Mouse (Mus musculus) yolk sac, embryonic 10.5 days (tissue): ENCODE data around the gene 3110082I17Rik.
"Not testable (repeated sequence)": the region's sequence is repeated elsewhere in the genome, so short reads cannot be mapped to it uniquely, and the experiment has no call there.

Experiments
- DNase-seq: peaks from one replicate; pipeline ENCODE4 v3.0.0-alpha.2; 2017; ENCODE audit warnings: low spot score

3110082I17Rik gene

GRCm38 (mm10) chr5:139394399-139394798 is 65.9 kb downstream of the 3110082I17Rik start:
- DNase-seq: no peak

DNA sequence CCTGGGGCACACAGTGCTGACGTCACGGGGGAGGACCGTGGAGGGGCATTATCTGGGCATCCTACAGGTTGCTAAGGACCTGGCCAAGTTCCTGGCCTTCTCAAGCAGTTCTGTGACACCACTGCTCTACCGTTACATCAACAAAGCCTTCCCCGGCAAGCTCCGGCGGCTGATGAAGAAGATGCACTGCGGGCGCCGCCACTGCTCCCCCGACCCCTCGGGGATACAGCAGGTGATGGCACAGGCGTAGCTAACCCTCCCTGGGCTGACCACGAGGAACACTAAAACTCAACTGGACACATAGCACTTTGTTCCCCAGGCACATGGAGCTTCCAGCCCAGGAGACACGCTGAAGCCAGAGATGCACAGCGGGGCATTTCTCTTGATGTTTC is 67.1 kb downstream of the 3110082I17Rik start:
- DNase-seq: no peak

- DNase-seq: no peak
Measured at GRCm38 (mm10) chr5:139392219-139393196, 67.8 kb downstream of the 3110082I17Rik start.

- no peak for DNase-seq
Measured at GRCm38 (mm10) chr5:139391309-139391990, 68.9 kb downstream of the 3110082I17Rik start.

DNA sequence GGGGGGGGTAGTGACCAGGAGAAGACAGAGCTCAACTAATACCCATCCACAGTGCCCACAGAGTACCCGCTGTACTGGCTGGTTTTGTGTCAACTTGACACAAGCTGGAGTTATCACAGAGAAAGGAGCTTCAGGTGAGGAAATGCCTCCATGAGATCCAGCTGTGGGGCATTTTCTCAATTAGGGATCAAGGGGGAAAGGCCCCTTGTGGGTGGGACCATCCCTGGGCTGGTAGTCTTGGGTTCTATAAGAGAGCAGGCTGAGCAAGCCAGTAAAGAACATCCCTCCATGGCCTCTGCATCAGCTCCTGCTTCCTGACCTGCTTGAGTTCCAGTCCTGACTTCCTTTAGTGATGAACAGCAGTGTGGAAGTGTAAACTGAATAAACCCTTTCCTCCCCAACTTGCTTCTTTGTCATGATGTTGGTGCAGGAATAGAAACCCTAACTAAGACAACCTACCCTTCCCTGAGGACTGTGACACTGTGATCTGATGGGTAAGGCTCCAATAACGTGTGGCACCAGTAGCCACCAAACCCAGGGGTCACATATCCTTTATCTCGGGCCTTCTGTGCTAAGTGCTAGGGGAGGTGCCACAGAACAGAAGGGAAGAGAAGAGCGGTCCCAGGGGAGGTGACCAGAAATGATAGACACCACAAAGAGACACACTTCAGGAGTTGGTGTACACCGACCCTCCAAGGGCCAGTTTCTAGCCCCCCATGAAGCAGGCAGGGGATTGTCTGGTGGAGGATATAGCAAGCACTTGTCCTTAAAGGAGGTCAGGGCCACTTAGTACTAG is 69.8 kb downstream of the 3110082I17Rik start:
- not testable (repeated sequence) for DNase-seq

- peak; percentile 64 for DNase-seq
Measured at GRCm38 (mm10) chr5:139389676-139390061, 70.7 kb downstream of the 3110082I17Rik start.

DNA sequence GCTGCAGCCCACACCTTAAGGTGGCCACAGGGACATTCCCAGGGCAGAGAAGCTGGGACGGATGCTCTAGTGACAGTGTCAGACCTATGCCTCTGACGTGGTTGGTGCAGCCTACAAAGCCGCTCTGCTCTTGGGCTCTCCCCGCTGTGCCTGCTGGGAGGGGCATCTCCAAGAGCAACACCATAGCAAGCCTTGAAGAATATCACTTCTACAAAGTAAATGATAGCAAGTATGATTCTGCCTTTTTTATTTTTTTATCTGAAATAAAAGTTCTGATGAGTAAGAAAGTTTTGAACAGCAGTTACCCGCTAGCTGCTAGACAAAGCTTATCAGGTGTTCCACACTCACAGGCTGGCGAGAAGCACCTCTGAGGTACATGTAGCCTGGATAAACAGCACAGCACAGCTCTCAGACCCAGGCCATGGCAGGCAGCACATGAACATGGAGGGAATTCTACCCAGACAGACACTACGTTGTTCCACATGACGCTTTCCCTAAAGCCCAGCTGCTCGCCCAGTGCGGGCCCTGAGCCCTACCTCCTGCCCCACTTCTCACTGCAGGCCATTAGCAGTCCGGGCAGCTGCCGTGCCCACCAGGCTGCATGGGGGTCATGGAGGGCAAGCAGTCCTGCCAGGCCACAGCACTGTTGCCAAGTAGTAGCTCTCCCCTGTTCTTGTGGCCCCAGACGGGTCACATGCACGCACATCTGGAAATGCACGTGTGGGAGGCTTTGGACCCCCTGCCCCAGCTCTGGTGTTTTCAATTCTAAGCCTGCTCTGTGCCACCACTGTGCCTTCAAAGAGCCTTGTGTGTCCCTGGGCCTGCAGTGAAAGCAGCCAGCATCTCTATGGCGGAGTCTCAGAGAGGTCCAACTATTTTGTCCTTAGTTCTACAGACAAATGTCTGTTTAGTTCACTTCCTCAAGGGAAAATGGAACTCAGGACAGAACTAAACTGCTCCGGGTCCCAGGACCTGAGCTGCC is 71.3 kb downstream of the 3110082I17Rik start:
- no peak for DNase-seq

DNA sequence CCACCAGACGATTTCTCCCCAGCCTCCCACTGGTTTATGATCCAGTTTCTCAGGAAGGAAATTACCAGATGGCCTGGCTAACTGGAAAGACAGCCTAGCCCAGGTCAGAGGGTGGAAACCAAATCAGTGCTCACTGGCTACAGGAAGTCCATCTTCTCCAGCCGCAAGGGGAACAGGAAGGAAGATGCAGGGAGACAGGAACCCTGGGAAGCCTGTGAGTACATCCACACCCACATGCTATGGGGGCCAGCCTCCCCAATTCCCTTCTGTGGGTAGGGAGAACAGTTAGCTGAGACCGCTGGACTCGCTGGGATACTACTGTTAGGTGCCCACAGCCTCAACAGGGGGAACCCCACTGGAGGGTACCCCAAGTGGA is 72.1 kb downstream of the 3110082I17Rik start:
- DNase-seq: no peak

DNA sequence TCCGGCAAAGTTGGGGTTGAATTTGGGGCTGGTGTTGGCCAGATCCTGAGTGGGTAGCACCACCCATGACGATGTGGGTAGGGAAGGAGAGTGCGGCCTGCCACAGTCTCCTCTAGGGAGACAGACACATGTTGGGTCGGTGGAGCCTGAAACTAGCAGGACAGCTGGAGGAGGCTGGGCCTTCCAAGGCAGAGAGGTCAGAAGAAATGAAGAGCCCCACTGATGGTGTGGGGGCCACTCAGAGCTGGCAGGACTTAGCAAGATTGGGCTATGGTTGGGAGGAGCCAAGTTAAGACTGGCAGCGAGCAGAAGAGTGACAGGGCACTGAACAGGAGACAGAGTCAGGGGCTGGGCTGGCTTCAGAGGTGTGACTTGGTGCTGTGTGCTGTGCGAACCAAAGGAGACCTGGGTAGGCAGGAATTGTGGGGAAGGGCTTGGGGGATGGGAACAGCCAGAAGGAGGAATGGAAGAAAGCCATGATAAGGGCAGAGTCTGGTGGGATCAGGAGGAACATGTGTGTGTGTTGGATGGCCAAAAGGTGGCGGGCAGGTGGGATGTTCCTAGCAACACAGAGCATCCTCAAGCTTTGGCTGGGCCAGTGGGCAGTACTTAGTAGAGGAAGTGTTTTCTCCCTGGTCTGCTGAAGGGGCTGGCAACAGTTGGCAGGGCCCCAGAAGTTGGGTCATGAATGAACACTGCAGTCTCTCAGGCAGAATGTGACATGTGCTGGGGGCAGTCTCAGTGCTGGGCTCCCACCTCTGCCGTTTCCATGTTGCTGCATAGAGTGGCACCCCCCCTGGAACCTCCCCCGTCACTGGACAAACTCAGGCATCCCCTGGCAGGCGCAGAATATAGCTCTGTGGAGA is 72.8 kb downstream of the 3110082I17Rik start:
- no peak for DNase-seq

GRCm38 (mm10) chr5:139386047-139386446 is 74.3 kb downstream of the 3110082I17Rik start:
- no peak for DNase-seq

DNA sequence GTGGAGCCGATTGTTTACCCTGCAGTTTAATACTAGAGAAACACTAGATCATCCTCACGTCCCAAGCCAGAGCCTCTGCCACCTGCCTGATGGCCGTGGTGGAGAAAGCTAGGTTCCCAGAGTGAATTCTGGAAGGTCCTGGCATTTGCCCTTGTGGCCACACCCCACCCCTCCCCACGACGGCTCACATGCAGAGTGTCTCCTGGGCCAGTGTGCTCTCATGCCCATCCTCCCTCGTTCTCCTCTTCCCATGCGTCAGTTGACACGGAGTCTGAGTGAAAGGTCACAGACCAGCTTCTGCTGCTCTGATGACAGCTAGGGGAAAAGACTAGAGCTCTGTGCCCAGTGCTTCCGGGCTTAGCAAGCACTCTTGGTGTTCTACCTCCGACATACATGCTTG is 75.8 kb downstream of the 3110082I17Rik start:
- no peak for DNase-seq

DNA sequence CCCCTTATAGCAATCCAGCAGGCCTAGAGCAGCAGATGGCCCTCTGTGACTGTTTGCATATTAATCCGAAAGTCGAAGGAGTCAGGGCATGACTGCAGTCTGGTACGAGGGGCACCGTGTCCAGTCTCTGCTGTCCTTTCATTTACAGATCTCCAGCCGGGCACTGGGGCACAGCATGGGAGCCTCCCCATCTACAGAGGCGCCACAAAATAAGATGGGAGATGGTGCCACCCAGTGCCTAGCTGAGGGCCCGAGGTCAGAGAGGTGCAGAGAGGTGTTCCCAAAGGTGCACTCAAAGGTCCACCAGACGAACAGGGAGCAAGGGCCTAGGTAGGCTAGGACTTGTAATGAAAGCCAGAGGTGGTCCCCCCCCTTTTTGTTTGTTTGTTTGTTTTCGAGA is 77.1 kb downstream of the 3110082I17Rik start:
- no peak for DNase-seq

DNA sequence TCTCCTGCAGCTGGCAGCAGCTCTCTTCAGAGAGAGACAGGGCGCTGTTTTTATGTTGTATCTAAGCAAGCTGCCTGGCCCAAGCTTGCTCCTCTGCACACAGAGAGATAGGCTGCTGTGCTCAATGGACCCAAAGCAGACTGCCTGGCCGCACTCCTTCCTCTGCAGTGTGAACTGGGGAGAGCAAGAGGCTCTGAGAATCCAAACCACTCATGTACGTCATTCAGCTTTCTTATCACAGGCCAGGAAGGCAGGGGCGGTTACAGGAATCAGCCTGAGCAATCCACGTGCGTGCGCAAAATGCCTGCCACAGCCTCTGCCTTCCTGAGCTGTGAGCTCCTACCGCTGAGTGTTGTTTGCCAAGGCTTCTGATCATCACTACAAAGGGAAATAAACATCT is 77.6 kb downstream of the 3110082I17Rik start:
- peak; percentile 60 for DNase-seq

DNA sequence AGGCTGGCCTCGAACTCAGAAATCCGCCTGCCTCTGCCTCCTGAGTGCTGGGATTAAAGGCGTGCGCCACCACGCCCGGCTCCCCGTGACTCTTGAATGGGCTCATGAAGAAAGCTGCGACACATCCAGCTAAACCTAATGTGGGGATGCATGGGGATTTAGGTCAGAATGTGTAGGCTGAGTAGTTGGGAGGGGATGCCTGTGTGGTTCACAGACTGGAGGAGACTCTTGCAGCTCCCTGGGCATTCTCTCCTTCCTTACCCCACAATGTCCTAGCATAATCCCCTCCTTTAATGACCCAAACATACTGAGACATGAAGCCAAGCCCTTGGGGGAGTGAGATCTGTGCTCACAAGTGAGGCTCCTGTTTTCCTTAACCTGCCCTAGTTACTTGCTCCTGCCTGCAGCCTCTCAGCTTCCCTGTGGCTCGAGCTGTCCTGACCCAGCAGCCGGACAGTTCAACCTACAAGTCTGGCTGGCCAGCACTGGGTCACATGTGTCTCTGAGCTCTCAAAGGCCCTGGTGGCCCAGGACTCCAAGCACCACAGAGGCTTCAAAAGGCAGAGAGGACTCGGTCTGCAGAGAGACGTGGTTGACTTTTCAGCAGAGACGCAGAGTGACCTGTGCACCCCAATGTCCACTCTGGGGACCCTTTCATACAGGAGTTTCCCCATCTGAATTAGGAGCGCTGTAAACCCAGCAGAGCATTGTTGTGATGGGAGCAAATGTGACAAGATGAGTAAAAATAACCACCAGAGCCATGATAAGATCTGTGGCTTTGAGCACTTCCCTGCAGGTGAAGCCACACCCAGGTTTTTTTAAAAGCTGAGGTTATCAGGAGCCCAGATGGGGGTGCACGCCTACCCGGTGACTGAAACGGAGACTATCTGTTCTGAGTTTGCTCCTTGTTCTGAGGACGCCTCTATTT is 78.5 kb downstream of the 3110082I17Rik start:
- DNase-seq: peak; percentile 43

DNA sequence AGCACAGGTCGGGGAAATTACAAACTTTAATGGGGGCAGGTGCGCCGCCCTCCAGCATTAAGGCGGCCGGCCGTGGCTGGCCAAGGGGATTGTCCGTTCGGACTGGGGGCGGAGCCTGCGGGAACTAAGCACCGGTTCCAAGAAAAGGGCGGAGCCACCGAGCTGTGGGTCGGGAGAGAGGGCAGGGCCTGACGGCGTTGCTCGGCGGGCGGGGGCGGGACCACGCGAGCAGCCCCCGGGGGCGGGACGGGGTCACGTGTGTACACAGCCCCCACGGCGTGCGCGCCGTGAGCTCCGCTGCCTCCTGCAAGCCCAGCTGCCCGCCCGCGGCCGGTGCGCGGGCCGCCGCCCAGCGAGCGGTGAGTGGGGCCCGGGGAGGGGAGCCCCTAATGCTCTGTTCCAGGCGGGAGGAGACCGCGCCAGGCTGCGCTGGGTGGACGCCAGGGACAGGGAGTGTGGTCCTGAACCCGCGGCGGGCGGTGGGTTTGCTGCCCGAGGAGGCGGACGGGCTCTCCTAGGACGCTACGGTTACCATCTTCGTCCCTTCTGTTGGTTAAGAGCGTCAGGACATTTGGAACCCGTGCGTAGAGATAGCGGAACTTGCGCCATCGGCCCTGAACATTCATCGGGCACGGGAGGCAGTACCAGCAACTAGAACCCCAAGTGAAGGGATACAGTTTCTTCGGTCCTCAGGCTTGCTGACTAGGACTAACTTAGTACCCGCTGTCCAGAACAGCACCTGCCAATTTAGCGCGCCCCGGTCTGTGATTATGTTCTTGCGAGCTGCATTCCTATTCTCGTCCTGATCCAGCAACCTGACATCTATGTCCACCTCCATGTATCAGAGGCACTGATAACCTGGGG is 79.7 kb downstream of the 3110082I17Rik start:
- DNase-seq: peak; percentile 95

DNA sequence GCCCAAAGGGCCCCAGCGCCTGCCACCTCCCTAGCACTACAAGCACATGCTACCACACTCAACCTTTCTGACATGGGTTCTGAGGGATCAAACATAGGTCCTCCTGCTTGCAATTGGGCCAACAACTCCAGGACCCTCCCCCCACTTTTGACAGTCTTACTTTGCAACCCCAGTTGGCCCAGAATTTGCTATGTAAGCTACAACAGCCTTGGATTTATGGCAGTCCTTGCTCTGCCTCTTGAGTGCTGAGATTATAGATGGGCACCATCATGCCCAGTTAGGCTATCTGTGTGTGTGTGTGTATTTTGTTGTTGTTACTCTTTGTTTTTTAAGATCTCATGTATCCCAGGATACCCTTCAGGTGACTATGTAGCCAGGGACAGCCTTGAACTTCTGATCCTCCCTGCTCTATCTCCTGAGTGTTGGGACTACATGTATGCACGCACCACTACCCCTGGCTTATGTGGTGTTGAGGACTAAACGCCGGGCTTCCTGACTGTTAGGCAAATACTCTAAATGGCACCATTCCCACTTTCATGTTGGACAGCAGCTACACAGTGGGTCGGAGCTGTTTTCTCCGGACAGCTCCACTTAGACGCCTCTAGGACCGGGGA is 80.4 kb downstream of the 3110082I17Rik start:
- DNase-seq: no peak

GRCm38 (mm10) chr5:139378986-139379629 is 81.2 kb downstream of the 3110082I17Rik start:
- peak; percentile 75 for DNase-seq
